Mouse (Mus musculus): ENCODE measurements around the gene Maml2.

Maml2 gene

GRCm38 (mm10) chr9:13566154-13566885 is 268.6 kb downstream of the Maml2 start:
- no peak for DNase-seq (ENCODE audit: inconsistent ontology term)

GRCm38 (mm10) chr9:13569023-13569422 is 271.3 kb downstream of the Maml2 start:
- DNase-seq (ENCODE audit: inconsistent ontology term) = no peak

- no peak for DNase-seq (ENCODE audit: inconsistent ontology term)
Measured at GRCm38 (mm10) chr9:13572847-13573246, 275.1 kb downstream of the Maml2 start.

GRCm38 (mm10) chr9:13574059-13574458 is 276.3 kb downstream of the Maml2 start:
- no peak for DNase-seq (ENCODE audit: inconsistent ontology term)

GRCm38 (mm10) chr9:13574913-13575312 is 277.2 kb downstream of the Maml2 start:
- DNase-seq (ENCODE audit: inconsistent ontology term) = no peak

- peak; percentile 81 for DNase-seq (ENCODE audit: inconsistent ontology term)
Measured at GRCm38 (mm10) chr9:13577150-13577549, 279.4 kb downstream of the Maml2 start.

- no peak for DNase-seq (ENCODE audit: inconsistent ontology term)
Measured at GRCm38 (mm10) chr9:13581184-13581583, 283.4 kb downstream of the Maml2 start.

GRCm38 (mm10) chr9:13583952-13584351 is 286.2 kb downstream of the Maml2 start:
- DNase-seq (ENCODE audit: inconsistent ontology term) = no peak

GRCm38 (mm10) chr9:13584435-13584834 is 286.7 kb downstream of the Maml2 start:
- DNase-seq (ENCODE audit: inconsistent ontology term) = no peak

- DNase-seq (ENCODE audit: inconsistent ontology term) = peak; percentile 59
Measured at GRCm38 (mm10) chr9:13587085-13587933, 289.6 kb downstream of the Maml2 start.

GRCm38 (mm10) chr9:13588786-13589185 is 291.0 kb downstream of the Maml2 start:
- DNase-seq (ENCODE audit: inconsistent ontology term) = no peak

GRCm38 (mm10) chr9:13592701-13593100 is 294.9 kb downstream of the Maml2 start:
- no peak for DNase-seq (ENCODE audit: inconsistent ontology term)

- DNase-seq (ENCODE audit: inconsistent ontology term) = no peak
Measured at GRCm38 (mm10) chr9:13597736-13598135, 300.0 kb downstream of the Maml2 start.

- DNase-seq (ENCODE audit: inconsistent ontology term) = no peak
Measured at GRCm38 (mm10) chr9:13598596-13599333, 301.0 kb downstream of the Maml2 start.

- no peak for DNase-seq (ENCODE audit: inconsistent ontology term)
Measured at GRCm38 (mm10) chr9:13599334-13599614, 301.5 kb downstream of the Maml2 start.

- no peak for DNase-seq (ENCODE audit: inconsistent ontology term)
Measured at GRCm38 (mm10) chr9:13599800-13600199, 302.0 kb downstream of the Maml2 start.

GRCm38 (mm10) chr9:13601729-13602128 is 304.0 kb downstream of the Maml2 start:
- DNase-seq (ENCODE audit: inconsistent ontology term) = no peak

- DNase-seq (ENCODE audit: inconsistent ontology term) = peak; percentile 96
Measured at GRCm38 (mm10) chr9:13603533-13604143, 305.9 kb downstream of the Maml2 start.

- no peak for DNase-seq (ENCODE audit: inconsistent ontology term)
Measured at GRCm38 (mm10) chr9:13607609-13608185, 309.9 kb downstream of the Maml2 start.

- DNase-seq (ENCODE audit: inconsistent ontology term) = peak; percentile 33
Measured at GRCm38 (mm10) chr9:13608532-13609071, 310.8 kb downstream of the Maml2 start.

- peak; percentile 77 for DNase-seq (ENCODE audit: inconsistent ontology term)
Measured at GRCm38 (mm10) chr9:13611561-13611960, 313.8 kb downstream of the Maml2 start.
